Mouse (Mus musculus) c-Kit-negative CD71-positive TER-119-positive erythroid progenitor cells, embryonic 14.5 days (primary cell): ENCODE measurements around the gene Runx2.

Source experiments
- DNase-seq: peaks from one replicate; pipeline ENCODE4 v3.0.0-alpha.2; 2013; ENCODE audit warnings: low read depth, low spot score

Gene Runx2

DNA sequence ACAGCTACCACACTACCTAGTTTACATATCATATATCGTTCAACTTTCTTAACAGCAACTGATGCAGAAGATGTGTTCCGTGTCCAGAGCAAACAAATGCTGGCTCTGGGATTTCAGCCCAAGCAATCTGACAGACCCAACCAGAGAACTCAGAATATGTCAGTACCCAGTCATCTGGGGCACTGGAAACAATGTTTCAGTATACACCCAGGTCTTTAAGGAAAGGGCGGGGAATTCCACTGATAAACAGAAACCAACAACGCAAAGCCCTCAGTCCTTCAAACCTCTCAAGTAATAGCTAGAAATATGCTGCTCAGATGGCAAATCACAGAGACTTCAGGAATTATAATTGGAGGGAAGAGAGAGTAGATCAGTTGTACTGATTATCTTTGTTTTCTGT is 100.5 kb downstream of the Runx2 start:
- DNase-seq, result no peak

GRCm38 (mm10) chr17:44713404-44713803 is 101.2 kb downstream of the Runx2 start:
- DNase-seq, result no peak

- DNase-seq, result no peak
These were observed 104.9 kb downstream of the Runx2 start for GRCm38 (mm10) chr17:44709516-44710252.

- no peak for DNase-seq
These were observed 106.6 kb downstream of the Runx2 start for GRCm38 (mm10) chr17:44707956-44708355.

- DNase-seq, result no peak
These were observed 108.1 kb downstream of the Runx2 start for GRCm38 (mm10) chr17:44706531-44706930.

GRCm38 (mm10) chr17:44702506-44703298 is 111.9 kb downstream of the Runx2 start:
- DNase-seq, result no peak

DNA sequence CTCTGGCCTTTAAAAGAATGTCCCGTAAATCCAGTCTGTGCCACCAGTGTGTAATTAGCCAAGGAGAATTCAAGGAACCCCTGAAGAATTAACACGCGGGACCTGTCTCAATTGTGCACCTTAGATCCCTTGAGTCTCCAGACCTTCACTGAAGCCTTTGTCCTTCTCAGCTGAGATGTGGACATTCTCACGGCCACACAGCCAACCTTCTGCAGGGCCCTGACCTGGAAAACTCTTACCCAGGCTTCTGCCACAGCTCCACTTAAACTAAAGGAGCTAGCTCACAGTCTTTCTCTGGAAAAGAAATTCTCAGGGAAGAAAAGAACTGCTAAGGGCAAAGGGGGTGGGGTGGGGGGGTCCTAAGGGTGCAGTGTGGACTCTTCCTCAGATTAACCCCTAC is 113.1 kb downstream of the Runx2 start:
- DNase-seq, result no peak

DNA sequence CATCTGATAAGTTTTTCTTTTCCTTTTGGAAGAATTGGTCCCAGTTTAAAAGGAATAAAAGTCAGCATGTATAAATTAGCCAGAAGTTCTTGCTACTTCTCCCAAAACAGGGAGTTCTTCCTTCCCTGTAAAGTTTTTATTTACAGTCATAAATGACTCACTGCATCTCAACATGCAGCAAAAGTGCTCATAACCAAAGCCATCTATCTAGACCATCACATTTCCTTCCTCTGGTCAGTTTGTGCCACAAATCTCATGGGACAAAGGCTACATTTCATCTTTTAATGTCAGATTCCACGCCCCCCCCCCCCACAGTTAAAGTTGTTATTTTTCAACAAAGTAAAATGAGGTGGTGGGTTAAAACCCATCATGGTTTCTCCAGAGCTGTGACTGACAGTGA is 114.3 kb downstream of the Runx2 start:
- DNase-seq, result no peak

- no peak for DNase-seq
These were observed 117.5 kb downstream of the Runx2 start for GRCm38 (mm10) chr17:44697053-44697452.

DNA sequence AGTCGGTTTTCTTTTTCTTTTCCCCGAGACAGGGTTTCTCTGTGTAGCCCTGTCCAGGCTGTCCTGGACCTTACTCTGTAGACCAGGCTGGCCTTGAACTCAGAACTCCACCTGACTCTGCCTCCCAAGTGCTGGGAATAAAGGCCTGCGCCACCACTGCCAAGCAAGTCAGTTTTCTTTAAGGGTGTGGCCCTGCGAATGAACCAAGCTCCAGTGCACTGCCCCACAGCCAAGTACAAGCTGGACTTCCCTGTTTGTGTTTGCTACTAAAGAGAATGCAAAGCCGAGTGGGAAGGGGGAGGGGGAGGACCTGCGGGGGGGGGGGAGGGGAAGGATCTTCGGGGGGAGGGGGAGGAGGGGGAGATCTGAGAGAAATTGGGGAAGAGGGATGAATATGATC is 121.0 kb downstream of the Runx2 start:
- no peak for DNase-seq

DNA sequence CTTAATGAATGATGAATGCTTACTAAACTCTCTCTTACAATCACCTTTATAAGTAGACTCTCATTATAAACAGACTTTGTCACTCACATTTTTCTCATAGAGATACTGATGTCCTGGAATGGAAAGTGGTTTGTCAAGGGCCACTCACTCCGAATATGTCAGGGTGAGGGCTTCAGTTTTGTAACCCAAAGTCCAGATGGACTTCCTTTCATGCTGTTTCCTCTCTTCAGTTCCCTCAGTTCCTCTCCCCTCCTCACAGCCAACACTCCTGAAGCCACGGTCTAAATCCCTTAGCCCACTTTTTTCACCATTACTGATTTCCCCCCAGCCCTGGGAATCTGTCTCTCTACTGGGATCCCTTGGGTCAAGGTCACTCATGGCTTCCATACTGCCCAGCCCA is 123.1 kb downstream of the Runx2 start:
- no peak for DNase-seq

DNA sequence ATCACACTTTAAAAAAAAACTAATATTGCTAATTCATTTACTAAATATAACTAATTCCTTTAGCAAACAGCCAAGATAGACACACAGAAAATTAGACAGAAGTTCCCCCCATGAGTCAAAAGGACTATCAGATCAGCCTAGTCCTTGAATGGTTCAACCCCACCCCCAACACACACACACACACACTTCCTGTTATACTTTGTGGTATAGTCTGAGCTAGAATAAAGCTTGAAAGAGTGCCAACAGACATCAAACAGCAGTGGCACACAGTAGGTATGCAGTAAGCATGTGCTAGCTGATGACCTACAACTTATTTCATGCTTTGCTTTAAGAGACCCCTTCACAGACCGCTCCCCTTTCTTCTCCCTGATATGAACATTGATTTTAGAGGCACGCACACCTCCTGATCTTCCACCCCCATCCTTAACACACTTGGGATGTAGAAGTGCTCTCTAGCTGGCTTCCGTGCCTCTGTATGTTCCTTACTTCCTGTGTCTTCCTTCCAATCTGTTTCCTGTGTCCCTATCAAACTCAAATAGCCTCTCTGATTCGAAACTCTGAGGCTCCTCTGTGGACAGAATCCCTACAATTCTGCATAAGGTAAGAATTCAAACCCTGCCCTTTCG is 124.1 kb downstream of the Runx2 start:
- no peak for DNase-seq

DNA sequence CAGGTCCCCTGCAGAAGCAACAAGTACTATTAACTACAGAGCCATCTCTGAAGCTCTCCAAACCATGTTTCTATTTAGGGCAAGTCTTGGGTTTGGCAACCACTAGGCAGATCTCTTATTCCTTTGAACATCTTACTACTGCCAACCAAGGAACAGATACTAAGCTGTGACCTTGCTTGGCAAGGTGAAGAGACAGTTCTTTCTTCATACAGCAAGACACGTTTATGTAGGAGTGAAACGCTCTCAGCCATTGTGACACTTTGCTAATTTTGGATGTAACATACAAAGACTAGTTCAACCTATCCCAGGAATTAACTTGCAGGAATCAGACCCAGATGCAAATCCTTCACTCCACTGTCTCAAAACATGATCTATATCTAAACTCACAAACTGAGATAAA is 126.3 kb downstream of the Runx2 start:
- no peak for DNase-seq

GRCm38 (mm10) chr17:44685514-44685913 is 129.1 kb downstream of the Runx2 start:
- DNase-seq, result no peak

- DNase-seq, result no peak
These were observed 131.6 kb downstream of the Runx2 start for GRCm38 (mm10) chr17:44683026-44683425.

DNA sequence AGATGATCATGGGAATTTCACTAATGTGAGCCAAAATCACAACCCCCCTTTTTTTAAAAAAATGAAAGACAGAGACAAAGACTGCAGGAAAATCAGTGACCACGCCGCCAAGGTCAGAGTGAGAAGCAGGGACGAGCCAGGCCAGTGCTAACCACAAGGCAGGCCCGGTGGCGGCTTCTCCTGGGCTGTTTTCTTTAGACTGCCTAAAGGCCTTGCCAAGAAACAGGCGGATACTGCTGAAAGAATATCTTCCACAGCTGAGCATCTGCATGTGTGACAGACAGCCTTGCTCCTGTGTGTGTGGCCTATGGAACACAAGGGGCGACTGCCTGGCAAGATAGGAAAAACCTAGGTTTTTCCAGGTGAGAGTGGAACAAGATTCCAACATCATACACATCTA is 136.8 kb downstream of the Runx2 start:
- no peak for DNase-seq

- no peak for DNase-seq
These were observed 141.8 kb downstream of the Runx2 start for GRCm38 (mm10) chr17:44672806-44673205.

- no peak for DNase-seq
These were observed 142.5 kb downstream of the Runx2 start for GRCm38 (mm10) chr17:44671946-44672692.

- DNase-seq, result no peak
These were observed 144.6 kb downstream of the Runx2 start for GRCm38 (mm10) chr17:44669985-44670384.

GRCm38 (mm10) chr17:44667346-44667745 is 147.3 kb downstream of the Runx2 start:
- DNase-seq, result no peak

- no peak for DNase-seq
These were observed 150.7 kb downstream of the Runx2 start for GRCm38 (mm10) chr17:44663872-44664271.

GRCm38 (mm10) chr17:44663208-44663607 is 151.4 kb downstream of the Runx2 start:
- DNase-seq, result no peak
